Mouse (Mus musculus): Measurements from ENCODE around the gene Flcn.

The Flcn gene

DNA sequence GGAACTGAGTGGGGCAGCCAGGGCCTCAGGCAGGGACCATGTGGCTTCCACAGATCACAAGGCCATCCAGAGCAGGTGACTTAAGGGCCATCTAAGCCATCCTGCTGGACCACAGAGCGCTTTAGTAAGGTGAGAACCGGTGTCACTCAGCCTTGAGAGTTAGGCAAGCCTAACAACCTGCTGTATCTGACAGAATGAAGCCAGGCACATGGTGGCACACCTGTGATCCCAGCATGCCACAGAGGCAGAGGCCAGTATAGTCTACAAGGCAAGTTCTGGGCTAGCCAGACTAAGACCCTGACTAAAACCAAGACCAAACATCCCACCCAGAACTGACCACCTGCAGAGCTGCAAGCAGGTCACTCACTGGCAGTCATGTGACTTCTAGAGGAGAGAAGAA, 4.2 kb downstream of the Flcn start:
- no peak for DNase-seq (ENCODE audit: extremely low read depth, low read depth, low spot score)

DNA sequence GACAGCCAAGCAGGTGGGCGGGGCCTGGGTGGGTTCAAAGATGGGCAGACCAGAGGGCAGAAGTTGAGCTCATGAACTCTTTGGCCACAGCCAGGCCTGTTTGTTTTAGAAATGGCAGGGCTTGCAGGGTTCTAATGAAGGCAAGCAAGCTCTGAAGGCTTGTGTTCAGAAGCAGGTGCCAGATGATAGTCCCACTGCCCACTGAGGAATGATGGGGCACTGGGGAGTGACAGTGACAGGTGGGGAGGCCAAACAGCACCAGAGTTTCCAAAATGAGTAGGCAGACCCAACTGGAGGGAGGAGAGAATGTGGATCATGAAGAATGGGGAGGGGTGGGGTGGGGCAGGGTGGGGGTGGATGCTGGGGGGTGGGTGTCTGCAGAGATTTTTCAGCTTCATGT, 4.6 kb downstream of the Flcn start:
- no peak for DNase-seq (ENCODE audit: extremely low read depth, low read depth, low spot score)

DNA sequence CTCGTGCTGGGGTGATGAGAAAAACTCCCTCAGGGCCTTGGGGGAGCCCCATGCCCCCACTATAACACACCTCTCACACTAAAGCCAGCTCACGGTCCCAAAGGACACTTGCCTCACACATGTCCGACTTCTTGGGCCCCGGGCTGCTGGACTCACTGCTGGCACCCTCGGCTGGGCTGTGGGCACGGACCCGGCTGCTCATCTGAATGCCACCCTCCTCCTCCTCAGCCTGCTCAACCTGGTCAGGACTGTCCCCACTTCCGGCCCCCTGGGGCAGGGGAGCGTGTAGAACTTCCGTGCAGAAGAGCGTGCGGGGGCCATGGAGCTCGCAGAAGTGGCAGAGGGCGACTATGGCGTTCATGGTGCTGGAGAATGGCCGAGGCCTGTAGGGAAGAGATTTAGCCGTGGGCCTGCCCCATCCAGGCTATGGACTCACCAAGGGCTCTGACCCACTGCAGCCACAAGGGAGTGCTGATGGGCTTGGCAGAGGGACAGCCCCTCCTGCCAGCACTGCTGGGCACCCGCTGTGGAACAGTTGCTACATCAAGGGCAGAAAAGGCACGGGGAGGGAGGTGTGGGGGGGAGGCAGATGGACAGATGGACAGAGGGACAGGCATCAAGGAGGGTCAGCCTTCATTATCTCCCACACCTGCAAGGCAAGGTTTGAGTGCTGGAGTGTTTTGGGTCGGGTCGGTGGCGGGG, 5.3 kb downstream of the Flcn start:
- DNase-seq (ENCODE audit: extremely low read depth, low read depth, low spot score), result no peak

DNA sequence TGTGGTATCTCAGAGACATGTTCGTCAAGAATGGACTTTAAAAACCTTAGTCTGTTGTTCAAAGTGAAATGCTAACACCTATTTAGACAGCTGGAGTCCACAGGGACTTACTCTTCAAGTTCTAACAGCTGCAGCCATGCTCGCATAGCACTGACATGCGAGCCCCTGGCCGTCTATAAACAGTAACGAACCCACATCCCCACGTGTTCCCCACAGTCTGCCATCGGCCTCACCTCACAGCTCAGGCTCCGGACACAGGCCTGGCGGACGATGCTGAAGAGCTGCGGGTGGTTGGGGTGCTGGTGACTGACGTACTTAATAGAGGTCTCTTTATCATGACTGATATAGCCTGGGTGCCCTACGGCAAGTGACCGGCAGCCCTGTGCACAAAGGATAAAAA, 6.3 kb downstream of the Flcn start:
- no peak for DNase-seq (ENCODE audit: extremely low read depth, low read depth, low spot score)

DNA sequence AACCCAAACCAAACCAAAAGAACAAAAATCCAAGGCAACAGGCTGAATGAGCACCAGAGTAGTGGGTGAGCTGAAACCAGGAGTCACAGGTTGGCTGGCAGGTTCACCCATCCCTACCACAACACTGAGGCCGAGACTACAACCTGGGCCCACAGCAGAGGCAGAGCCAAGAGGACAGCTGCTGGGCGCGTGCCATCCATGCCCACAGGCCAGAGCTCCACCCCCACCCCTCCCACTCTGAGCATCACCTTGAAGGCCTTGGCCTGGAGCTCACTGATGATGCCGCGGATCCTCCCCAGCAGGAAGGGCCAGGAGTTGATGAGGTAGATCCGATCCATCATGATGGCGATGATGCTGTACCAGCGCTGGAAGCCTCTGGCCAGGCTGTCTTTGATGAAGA, 7.9 kb downstream of the Flcn start:
- DNase-seq (ENCODE audit: extremely low read depth, low read depth, low spot score), result no peak

DNA sequence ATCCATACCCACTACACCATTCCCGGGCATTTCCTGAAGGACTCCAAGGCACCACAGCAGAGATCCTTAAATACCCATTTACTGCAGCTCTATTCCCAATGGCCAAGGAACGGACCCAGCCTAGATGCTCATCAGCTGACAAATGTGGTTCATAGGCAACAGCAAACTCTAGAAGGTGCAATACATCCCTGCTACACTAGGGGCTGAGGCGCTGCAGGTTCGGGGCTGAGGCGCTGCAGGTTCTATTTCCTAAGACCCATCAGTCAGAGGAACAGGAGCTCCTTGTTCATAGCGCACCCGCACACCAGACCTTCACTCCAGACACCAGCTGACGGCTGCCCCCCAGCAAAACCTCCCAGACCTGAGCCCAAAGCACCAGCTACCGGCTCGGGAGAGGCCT, 9.4 kb downstream of the Flcn start:
- no peak for DNase-seq (ENCODE audit: extremely low read depth, low read depth, low spot score)

DNA sequence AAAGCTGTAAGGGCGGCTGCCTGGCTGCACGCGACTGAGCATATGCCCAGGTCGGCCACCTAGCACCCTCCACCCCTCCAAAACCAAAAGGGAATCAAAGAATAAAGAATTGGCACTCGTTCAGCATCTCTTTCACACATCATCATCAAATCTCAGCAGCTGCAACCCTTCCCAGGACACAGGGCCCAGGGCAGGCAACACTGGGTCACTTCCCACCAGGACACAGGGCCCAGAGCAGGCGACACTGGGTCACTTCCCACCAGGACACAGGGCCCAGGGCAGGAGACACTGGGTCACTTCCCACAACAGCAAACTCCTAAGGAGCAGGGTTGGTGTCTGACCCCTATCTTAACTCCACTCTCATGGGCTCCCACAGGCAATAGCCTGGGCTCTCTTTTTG, 16.4 kb downstream of the Flcn start:
- no peak for DNase-seq (ENCODE audit: extremely low read depth, low read depth, low spot score)

DNA sequence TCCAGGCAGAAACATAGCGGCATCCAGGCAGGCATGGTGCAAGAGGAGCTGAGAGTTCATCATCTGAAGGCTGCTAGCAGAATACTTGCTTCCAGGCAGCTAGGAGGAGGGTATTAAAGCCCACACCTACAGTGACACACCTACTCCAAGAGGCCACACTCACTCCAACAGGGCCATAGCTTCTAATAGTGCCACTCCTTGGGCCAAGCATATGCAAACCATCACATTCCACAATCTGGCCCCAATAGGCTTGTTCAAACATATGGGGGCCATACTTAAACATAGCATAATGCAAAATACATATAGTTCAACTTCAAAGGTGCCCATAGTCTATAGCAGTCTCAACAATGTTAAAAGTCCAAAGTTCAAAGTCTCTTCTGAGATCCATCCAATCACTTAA, 20.5 kb downstream of the Flcn start:
- no peak for DNase-seq (ENCODE audit: extremely low read depth, low read depth, low spot score)

DNA sequence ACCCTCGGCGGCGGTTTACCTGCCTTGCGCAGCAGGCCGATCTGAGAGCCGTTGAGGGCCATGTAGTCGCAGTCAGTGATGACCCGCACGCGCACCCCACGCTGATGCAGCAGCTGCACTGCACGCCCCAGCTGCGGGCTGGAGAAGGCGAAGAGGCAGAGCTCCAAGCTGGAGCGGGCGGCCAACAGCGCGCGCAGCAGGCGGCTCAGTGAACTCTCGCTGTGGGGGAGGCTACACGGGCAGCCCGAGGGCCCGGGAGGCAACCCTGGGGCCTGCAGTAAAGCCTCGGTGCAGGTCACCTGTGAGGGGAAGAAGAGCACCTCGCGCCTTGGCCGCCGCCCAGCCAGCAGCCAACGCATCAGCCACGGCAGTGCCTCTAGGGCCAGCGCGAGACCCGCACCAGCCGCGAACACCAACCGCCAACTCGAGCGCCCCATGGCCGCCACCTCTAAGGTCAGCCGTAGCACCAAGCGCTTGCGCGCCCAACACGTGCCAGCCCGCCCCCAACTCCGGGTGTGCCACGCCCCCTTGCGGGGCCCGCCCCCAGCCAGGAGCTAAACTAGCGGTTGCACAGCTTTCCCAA, 22.5 kb downstream of the Flcn start, which contains the start of gene Pld6:
Gene Pld6 (minus strand): TSS at position 447 of the 583 bp plus-strand sequence.
- no peak for DNase-seq (ENCODE audit: extremely low read depth, low read depth, low spot score)

DNA sequence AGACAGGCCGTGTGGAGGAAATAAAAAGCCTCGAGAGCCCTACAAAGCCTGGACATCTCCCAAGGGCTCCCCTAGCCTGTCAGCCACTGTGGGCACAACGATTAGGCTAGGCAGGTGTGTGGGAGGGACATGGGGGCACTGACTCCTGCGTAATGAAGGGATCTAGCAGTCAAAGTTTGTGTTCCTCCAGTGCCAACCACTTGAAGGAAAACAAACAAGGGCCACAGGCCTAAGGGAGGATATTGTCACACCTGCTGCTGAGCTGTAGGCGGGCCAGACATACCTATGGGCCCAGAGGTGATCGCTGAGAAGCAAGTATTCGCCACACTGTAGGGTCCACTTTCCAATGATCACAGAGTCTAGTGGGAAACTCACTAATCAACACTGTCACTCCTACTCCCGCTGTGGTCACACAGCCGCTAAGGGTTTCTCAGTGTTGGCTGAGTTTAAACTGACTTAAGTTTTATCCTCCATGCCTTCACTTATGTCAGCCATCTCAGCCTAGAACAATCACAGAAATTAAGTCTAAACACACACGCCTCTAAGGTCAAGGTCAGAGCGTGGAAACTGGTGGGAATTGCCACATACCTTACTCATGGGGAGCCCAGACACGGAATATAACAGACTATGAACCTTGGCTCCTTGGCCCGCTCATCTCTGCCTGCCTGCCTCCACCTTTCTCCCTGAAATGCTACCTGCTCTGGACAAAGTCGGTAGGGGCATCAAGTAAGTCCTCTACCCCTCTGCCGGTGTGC, 23.2 kb downstream of the Flcn start:
- DNase-seq (ENCODE audit: extremely low read depth, low read depth, low spot score), result no peak

DNA sequence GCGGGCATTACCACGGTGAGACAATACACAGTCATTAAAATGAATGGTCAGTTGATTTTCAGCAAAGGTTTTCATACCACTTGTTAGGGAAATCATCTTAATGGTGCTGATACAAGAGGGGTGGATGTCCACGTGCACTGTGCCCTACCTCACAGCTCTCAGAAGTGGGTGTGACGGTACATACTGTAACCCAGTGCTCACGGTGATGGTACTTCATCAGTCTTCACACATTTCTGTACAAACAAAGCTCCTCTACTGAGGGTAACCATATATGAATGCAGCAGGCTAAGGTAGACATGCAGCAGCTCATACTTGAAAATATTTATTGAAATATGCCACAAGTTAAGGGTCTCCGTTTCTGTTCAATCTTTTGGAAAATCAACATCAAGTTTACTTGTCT, 26.2 kb downstream of the Flcn start:
- DNase-seq (ENCODE audit: extremely low read depth, low read depth, low spot score), result no peak

DNA sequence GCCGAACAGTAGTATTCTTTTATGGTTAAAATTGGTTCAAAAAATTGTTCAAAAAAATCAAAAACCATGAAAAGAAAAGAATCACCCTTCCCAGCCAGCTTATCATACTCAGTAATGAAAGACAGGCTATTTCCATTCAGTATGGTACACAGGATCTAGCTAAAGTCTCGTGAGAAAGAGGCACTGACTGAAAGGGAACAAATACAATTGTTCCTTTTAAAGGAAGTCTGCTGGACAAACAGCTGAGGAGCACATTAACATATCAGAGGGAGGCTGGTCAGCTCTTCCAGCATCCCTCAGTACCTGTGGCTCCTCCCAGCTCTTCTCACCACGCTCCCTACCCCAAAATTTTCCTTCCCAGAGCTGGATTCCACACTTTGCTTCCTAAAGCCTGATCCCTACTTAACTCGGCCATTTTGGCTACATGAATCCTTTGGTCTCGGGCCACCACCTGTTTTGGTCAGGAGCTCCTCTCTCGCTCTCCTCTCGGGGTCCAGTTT, 27.7 kb downstream of the Flcn start:
- DNase-seq (ENCODE audit: extremely low read depth, low read depth, low spot score), result no peak

DNA sequence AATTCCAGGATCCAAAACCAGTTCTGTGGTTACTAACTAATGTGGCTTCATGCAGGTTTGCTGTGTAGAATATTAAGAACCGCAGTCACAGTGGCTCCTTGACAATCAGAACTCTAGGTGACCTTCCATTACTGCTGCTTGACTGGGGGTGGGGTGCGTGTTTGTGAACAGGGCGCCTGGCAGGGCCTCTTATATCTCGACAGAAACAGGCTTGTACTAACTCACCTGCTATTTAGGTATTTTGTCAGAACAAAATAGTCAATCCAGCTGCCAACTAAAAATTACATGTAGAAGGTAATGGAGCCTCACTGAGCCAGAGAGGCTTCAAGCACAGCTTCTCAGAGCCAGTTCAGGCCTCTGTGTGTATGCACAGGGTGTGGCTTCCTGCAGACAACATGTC, 29.6 kb downstream of the Flcn start:
- no peak for DNase-seq (ENCODE audit: extremely low read depth, low read depth, low spot score)

DNA sequence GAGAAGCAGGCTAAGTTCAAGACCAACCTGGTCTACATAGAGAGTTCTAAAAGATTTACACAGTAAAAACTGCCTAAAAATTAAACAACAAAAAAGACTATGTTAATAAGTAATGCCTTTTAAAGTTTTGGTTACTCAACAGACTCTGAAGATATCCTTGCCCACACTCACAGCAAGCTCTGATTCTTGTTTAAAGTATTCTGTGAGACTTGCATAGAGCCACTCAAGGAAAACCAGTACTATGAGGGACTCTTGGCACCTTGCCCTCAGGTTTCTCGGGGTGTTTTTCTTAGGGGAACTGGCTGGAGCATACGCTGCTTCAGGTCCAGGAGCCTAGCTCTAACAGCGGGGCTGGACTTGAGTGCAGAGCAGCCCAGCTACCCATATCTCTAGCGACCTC, 30.4 kb downstream of the Flcn start:
- DNase-seq (ENCODE audit: extremely low read depth, low read depth, low spot score), result no peak

DNA sequence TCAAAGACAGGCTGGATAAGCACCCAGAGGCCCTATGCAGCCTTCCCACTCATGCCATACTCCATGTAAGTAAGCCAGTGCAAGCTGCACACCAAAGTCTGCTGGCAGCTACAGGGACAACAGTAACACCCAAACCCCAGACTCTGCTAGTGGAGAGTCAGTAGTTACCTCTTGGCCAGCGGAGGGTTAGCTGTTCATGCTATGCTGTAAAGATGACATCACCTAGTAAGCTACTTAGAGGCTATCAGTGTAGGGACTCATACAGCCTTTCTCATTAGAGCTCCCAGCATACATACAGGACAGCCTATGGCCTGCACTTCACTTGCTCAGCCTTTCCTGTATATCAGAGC, 31.0 kb downstream of the Flcn start:
- no peak for DNase-seq (ENCODE audit: extremely low read depth, low read depth, low spot score)

DNA sequence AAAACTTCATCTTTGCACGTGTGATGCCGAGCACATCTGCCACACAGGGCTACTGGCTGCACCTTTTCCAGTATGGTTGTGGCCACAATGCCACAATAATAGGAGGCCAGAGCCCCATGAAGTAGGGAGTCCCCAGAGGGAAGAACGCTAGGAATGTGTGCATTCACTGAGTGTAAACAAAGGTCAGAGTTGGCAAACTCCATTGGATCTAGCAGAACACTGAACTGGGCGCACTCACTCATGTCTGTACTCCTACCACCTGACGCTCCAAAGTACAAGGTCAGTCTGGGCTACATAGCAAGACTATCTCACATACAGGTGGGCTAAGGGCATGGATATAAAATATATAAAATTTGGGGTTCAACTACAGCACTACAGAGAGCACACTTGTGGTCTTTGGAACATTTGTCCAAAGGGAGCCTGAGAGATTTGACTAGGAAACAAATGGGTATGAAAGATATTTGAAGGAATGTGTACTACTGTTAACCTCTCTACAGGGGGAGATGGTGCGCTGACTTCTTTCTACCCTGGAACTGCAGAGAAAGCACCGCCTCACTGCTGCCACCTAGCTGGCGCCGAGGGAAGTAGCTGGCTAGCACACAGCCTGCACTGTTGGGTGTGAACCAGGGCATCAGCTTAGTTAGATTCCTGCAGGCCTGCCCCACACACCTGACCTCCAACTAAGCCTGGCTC, 31.5 kb downstream of the Flcn start:
- DNase-seq (ENCODE audit: extremely low read depth, low read depth, low spot score), result no peak

DNA sequence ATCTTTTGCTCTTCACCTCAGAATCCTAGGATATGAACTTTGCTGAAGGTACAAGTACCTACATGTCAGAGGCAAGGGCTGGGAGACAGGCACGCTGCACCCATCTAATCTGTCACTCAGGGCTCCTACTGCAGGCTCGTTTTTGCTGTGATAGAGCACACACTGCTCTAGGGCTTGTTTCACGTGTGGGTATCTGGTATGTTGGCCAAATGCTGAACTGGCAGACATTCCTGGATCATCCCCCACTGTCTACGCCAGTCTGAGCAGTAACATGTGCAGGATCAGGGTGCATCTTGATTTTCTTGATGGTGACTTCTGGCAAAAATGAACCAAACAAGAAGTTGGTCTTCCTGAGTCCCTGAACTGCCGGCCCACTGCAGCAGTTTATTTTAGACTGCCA, 32.6 kb downstream of the Flcn start:
- no peak for DNase-seq (ENCODE audit: extremely low read depth, low read depth, low spot score)

DNA sequence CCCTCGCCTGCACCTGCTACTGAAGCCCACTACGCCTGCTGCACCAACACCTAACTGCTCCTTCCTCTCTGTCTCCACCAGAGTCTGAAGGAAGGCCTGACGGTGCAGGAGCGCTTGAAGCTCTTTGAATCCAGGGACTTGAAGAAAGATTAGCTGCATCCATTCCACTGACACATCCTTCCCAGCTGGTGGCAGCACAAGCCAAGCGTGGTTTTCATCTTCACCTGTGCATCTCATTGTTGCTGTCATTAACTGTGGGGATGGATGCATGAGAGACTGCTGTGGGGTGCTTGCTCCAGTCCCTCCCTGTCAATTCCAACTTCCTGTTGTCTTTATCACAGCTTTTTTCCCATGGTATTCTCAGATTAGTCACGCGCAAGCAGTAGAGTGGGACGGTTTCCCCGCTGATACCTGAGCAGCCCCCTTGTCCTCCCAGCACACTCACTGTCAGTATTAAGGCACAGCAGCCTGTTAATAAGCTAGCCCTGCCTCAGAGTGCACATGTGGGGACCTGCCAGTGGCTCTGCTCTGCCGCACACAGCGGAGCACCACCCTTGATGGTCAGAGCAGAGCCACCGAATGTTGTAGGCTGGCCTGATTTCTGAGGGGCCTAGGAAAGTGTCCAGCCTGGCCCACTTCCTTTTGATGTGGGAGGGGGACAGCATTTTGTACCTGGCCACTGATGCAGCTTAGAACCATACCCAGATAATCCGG, 34.2 kb downstream of the Flcn start:
- DNase-seq (ENCODE audit: extremely low read depth, low read depth, low spot score), result no peak

DNA sequence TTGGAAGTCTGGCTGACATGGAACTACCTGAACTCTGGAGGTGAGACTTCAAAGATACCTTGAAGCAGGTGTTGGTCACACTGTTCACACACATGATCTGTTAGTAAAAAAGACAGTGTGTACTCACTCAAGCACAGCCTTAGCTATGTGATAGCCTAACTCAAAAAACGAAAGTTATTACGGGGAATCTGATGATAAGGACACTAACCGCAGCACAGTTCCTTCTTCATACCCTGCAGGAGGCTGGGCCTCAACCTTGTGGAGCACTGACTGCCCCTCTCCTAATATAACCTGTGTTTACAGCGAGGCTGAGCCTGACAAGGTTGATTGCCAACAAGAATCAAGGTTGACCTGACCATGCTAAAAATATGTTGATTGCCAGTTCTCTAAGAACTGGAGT, 35.3 kb downstream of the Flcn start:
- DNase-seq (ENCODE audit: extremely low read depth, low read depth, low spot score), result no peak

DNA sequence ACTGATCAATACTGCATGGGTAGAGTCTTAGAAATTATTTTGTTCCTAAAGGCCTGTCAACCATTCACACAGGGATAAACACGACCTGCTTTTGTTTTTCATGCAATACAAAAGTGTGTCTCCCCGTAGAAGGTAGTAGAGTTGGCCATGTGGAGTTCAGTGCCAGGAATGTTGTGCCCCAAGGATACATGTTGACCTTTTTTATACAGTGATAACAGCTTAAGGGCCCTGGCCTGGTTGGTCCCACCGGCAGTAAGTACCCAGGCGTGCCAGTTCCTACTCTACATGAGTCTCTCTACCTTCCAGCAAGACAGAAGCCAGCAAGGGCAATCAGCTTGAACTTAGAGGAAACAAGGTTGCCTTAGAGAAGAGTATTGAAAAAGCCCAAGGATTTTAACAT, 36.9 kb downstream of the Flcn start:
- DNase-seq (ENCODE audit: extremely low read depth, low read depth, low spot score), result no peak

DNA sequence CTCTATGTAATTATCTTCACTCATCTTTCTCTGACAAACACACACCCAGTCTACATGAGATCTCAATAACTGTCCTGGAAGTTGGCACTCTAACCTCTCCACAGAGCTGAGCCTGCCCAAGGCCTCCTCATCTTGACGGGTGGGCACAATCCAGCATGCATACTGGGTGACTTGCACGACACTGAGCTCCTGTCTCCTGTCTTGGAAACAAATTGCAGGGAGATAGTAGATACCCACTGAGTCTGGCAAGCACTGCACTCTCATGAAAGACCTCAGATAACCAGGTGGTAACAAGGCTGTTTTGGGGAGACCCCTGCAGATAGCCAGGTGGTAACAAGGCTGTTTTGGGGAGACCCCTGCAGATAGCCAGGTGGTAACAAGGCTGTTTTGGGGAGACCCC, 37.5 kb downstream of the Flcn start:
- DNase-seq (ENCODE audit: extremely low read depth, low read depth, low spot score), result no peak
